Mouse (Mus musculus) testis, adult 2 months (tissue): ENCODE data around the gene Srrm1.
A peak's percentile ranks its signal among the peaks of the same experiment; 100 is the strongest.

ENCODE experiments used
- CTCF ChIP-seq: fragments of 200-500 bp; IDR thresholded peaks from 2 replicates; pipeline ENCODE4 v1.5.1; 2012; ENCODE audit warnings: low read depth, mild to moderate bottlenecking, inconsistent platforms, low read length, moderate library complexity; ENCODE audit not compliant: control insufficient read depth, insufficient read depth, insufficient replicate concordance
- POLR2A ChIP-seq: fragments of 200-500 bp; IDR thresholded peaks from 2 replicates; pipeline ENCODE4 v1.6.1; 2012; ENCODE audit warnings: low read depth, mild to moderate bottlenecking, inconsistent platforms, low read length, moderate library complexity; ENCODE audit not compliant: control insufficient read depth

DNA sequence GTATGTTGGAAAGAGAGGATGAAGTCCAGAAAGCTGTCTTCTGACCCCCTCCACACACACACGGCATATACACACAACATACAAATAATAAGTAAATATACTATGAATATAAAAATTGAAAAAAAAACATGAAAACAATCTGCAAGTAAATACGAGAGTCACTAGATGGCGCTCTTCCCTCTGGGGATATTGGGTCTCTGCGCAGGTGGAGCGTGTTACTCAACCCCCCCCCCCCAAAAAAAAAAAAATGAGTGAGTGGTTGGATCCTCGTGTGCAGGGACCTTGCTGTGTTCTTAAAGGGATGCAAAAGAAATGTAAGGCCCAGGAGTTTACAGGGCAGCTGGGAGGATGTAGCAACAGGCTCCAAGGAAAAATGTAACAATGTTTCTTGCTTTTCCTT is 5.6 kb upstream of the Srrm1 start:
- TF ChIP-seq POLR2A (no peak), CTCF (peak; percentile 28; the same call in 1 of the 2 replicates)
